Mouse (Mus musculus) mature B cell (primary cell): ENCODE data around the gene Tfe3.
"Not testable (repeated sequence)": the region's sequence is repeated elsewhere in the genome, so short reads cannot be mapped to it uniquely, and the experiment has no call there.

Source experiments
- in situ Hi-C: fragments of 300-500 bp; cut with MboI; formaldehyde crosslinking; loops from 2 replicates; pipeline ENCODE4 v1.14.3; 2019

Gene Tfe3

DNA sequence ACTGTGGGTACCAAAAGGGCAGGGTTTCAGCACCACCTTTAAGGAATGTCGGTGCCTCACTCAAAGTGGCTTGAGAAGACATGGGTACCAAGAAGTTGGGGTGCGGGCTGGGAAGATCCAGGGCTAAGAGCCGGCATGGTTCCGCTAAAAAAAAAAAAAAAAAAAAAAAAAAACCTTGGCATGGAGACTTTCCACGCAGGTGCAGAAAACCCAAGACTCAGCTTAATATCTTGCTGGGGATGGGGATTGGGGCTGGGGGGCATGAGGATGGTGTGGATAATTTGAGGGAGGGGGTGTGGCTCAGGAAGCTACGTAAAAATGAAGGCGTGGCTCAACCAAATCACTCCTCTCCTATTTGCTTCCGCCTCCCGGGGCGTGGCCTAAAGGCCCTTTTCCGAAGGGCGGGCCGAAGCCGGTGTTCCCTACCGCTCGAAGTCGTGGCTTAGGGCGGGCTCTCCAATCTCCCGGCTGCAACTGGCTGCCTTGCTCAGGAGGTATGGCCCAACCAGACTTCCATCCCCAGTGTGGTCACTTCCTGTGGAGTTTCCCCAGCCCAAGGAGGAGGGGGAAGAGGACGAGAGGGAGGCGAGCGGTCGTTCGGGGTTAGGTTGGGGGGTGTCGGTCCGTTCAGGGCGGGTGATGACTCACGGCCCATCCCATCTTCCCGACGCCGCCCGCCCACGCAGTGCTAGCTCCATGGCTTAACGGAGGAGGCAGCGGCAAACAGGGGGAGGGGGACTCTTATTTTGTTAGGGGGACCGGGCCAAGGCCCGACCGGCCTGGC lies at the start of gene Tfe3:
Gene Tfe3, plus strand, starts transcription at position 424 of the 784 bp plus-strand sequence.
- in situ Hi-C loops = no loop called here

DNA sequence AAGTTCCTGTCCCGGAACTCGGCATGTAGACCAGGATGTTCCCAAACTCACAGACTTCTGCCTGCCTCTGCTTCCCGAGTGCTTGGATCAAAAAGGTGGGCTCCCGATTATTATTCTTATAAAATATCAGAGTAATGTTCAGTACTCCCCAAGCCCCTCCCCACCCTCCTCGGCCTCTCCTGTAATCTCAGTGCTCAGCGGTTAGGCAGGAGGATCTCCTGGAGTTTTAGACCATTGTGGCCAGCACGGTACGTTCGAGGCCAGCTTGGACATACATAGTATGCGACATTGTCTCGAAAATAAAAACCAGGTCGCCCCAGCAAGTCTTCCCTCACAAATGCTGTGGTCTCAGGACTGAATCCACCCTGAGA lies 48.6 kb upstream of the Tfe3 start:
- in situ Hi-C loops = not testable (repeated sequence)

DNA sequence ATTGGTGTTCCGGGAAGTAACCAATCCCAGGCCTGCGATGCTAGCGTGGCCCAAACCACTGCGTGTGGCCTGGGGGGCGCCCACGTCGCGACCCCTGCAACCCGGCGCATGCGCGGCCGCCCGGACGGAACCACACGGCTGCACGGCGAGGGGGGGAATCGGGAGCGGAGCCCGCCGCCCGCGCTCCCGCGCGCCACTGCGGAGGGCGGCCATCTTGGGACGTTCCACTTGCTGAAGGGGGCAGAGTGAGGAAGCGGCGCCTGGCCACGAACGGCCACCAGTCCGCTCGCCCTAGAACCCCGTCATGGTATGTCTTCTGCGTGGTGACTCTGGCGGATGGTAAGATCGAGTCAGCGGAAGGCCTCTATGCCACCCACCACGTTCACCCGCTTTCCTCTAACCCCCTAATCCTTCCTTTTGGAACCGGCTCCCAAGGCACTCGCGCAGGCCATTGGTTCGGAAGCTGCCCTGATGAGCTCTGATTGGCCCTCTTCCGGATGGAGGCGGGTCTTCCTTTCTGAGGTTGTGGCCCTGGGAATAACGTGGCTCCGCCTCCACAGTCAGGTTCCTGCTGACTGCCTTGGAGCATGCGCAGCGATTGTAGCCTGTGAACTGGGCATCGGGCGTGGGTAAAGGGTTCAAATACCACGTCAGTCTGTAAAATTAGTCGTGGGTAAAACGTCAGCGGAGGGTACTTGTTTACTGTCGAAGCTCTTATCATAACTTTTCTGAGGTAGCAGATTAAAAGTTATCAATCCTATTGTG lies 48.0 kb upstream of the Tfe3 start, which contains the start of gene Wdr45:
Gene Wdr45, plus strand, starts transcription at position 199 of the 765 bp plus-strand sequence.
- in situ Hi-C loops = not testable (repeated sequence)

DNA sequence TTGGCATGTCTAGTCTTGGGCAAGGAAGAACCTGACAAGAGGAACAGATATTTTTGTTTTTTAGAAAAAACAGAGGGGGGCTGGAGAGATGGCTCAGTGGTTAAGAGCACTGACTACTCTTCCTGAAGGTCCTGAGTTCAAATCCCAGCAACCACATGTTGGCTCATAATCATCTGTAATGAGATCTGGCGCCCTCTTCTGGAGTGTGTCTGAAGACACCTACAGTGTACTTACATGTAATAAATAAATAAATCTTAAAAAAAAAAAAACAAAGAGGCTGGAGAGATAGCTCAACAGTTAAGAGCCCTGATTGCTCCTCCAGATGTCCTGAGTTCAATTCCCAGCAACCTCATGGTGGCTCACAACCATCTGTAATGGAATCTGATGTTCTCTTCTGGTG lies 46.3 kb upstream of the Tfe3 start:
- in situ Hi-C loops = not testable (repeated sequence)

DNA sequence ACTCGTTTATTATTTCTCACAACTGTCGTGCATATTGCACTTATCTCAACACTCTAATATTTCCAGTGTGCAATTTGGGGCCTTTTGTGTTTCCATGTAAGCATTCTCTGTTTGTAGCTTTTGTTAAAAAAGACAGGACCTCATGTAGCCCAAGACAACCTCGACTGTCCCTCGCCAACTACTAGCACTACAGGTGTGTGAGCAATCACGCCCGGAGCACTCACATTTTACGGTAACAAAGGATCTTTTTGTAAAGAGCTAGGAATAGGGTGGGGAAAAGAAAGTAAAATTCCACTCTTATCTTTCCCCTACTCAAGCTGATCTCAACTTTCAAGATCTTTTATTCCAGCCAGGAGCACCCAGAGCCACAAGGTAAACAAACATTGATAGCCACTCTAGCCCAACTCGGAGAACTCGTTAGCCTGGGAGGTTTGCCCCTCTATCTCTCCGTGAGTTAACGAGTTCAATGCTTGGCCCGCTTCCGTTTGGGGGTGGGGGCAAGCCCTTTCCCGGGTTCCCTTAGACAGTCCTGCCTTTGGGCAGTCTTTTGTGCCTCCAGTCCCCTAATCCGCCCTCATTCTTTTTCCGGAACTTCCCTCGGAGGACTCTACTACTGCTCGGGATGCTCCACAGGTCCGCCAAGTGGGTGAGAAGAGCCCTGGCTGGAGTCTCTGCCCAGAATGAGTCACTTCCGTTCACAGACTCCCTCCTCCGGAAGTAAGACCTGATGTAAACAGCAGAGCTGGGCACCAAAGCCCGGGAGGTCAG lies 40.7 kb upstream of the Tfe3 start, which contains the start of gene Gm45208:
Gene Gm45208, plus strand, starts transcription at position 732 of the 768 bp plus-strand sequence.
- in situ Hi-C loops = no loop called here

DNA sequence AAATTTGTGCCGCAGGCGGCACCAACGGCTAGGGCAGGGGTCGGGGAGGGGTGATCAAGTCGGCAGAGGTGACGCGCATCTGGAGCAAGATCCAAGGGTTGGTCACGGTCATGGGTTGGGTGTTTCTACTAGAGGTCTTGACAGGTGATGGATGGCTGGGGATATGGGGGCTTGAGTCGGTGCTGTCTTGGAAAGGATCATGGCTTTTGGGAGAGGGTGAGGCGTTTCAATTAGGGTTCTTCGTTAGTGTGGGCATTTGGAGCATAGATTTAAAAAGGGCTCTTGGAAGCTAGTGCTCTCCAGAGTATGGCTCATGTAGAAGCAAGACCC lies 40.1 kb upstream of the Tfe3 start:
- in situ Hi-C loops = no loop called here

DNA sequence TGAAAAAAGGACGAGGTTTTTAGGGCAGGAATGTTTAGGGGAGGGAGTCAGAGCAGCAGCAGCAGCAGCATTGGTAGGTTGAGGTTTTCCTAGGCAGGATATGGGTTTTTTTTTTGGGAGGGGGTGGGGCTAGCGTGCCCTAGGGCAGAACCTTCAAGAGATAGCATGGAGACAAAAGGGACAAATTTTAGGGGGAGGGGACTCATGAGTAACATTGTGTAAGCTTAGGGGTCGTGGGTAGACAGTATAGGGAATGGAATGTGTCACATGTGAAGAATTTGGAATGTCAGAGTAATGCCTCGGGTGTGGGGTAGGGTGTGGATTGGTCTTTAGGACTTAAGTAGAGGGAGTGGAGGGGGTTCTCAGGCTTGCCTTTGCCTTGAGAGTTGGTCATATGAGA lies 39.7 kb upstream of the Tfe3 start:
- in situ Hi-C loops = no loop called here

DNA sequence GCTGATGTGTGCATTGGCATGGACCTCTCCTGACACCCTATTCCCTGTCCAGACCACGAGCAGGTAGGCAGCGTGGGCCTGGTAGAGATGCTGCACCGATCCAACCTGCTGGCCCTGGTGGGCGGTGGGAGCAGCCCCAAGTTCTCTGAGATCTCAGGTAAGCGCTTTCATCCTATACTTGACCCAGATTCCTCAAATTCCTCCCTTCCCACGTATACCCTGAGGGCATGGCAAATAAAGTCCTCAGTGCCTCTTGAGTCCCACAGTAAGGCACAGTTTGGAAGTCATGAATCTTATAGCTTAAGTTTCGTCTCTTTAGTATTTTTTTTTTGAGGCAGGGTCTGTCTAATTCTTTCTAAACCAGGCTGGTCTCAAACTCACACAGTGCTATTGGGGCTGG lies 38.2 kb upstream of the Tfe3 start:
- in situ Hi-C loops = no loop called here

DNA sequence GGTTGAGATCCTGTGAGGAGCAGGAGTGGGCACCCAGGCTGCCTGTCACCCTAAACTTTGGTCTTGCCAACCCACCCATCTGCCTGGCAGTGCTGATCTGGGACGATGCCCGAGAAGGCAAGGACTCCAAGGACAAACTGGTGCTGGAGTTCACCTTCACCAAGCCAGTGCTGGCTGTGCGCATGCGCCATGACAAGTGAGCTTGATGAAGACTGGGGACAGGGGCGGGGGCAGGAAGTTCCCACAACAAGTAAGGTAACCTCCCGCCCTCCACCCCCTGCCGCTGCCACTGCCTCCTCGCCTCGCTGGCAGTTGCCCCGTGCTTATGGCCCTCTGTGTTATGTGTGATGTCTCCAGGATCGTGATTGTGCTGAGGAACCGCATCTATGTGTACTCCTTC lies 36.5 kb upstream of the Tfe3 start:
- in situ Hi-C loops = no loop called here

DNA sequence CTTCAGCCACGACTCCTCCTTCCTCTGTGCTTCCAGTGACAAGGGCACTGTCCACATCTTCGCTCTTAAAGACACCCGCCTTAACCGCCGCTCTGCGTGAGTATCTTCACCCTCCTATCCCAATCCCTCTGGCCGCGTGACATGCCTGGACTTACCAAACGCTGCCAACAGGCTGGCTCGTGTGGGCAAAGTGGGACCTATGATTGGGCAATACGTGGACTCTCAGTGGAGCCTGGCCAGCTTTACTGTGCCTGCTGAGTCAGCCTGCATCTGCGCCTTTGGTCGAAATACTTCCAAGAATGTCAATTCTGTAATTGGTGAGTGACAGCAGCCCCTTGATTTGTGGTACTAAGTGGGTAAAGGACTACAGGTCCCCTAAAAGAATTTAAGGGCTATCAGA lies 35.2 kb upstream of the Tfe3 start:
- in situ Hi-C loops = no loop called here

DNA sequence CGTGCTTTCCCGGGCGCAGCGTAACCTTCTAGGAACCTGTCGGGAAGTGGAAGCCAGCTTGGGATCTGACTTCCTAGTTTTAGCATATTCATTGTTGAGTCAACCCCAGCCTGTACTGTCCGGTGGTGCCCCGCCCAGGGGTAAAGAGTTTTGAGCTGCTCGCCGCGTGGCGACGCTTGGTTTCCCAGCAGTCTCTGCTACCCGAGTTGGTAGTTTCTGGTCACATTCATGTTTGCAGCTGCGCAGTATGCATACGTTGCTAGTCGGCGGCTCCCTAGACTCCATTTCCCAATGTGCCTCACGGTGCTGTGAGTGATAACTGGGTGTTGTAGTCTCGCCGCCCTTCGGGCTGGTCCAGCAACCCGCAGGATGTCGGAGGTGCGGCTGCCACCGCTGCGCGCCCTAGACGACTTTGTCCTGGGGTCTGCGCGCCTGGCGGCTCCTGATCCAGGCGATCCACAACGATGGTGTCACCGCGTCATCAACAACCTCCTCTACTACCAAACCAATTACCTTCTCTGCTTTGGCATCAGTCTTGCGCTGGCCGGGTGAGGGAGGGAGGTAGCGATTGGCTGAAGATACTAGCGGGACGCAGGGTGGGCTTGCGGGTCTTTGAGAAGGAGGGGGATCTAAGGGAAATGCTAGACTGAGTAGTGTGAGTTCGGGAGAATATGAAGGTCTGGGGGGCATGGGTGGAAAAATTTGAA lies 34.0 kb upstream of the Tfe3 start, which contains the start of gene Praf2:
Gene Praf2, plus strand, starts transcription at position 225 of the 707 bp plus-strand sequence.
- in situ Hi-C loops = no loop called here

DNA sequence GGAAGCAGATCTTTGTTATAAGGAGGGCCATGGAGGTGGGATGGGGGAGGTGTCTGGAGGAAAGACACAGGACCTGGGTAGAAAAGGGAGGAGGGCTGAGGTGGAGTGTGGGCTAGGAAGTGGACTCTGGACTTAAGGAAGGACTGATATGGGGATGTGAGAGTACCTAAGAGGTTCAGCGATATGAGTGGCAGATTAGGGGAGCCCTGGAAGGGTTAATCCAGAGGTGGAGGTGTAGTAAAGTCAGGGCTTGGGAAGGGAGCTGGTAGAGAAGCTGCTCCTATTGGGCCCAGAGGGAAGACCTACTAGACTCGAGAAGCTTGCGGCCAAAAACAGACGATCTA lies 33.5 kb upstream of the Tfe3 start:
- in situ Hi-C loops = no loop called here

DNA sequence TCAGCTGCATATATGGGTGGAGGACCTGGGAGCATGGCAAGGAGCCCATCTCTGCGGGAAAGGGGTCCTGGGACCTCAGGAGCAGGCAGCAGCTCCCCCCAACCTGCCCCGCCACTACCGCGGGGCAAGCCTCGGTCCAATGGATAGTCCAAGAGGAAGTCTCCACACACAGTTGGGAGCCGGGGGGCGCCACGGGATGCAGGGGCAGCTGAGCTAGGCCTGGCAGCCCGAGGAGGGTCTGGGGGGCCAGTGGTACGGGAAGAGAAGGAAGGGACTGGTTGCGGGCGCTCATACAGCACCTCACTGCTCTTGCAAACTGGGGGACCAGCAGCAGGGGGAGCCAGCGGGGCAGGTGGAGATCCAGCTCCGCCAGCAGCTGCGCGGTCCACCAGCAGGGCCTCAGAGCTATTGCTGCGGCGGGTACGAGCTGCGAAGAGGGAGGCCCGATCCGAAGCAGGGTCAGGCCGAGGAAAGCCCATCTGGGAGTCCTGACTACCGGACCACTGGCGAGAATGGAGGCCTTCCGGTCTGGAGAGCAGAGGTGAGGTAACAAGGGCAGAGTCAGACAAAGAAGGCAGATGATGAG lies 28.7 kb upstream of the Tfe3 start:
- in situ Hi-C loops = no loop called here

DNA sequence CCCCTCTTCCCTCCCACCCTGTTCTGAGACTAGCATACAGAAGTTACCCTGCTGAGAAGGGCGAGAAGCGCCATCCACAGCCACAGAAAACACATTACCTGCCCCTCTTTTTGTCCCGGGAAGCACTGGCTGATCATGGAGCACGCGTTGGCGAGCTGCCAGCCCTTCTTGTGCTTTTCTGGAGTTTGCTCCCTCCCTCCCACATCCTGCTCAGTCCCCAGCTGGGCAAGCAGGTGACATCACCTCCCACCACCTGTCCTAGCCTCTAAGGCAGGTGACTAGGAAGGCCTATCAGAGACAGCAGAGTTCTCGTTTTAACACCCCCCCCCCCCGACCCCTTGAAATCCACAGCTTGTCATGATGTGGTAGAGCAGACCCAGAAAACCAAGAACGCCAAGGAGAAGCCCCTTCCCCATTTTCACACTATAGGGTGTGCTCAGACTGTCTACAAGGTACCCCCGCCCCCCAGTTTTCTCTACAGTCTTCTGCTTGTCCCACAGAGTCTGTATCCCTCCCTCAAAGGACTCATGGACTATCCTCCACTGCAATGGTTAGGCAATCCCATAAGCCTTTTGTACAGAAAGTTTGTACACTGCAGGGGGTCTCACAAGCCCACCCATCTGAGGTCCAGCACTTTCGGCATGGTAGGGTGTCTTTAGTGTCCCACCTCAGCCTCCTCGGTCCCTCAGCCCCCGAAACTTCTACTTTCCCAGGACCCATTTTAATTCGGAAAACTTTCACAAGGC lies 22.9 kb upstream of the Tfe3 start:
- in situ Hi-C loops = no loop called here

DNA sequence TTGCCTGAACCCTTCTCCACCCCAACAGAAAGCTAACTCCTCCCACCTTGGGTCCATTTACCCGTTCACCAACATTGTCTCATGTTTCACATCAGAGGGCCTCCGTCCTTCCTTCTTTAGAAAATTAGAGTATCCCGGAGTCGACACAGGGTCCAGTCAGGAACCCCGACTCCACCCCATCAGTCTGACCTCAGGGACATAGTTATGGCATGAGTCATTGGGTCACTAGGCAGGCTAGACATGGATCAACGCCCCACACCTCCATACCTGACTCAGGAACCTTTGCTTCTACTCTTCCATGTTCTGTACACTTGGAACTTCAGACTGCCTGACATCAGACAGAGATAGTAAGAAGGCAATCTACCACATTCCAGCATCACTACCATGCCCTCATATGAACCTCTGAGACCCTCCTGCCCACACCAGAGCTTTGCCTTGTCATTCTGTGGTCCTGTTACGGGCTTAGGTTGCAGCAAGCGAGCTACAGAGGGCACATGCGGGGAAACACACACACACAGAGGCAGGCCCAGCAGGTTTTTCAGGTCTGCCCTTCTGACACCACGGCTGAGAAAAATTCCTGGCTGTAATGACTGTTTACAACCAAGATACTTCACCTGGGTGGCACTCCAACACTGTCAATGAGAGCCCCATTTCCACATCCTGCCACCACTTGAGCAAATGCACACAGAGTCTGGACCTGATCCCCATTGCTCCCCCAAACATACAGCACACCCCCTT lies 22.1 kb upstream of the Tfe3 start:
- in situ Hi-C loops = no loop called here

DNA sequence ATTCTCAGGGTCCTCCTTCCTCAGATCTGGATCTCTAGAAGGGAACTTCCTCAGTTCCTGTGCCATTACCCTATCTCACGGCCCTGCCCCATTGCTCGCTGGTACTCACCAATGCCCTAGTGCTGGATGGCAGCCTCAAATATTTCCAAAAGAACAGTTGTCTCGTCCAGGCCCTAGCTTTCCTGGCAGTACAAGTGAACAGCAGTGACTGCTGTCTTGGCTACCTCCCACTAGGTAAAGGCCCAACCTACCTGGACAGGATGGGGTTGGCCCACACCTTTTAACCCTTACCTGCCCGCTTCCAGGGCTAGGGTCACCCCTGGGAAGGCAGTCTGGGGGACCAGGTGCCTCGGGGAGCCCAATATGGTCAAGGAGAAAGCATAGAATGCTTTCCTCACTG lies 21.3 kb upstream of the Tfe3 start:
- in situ Hi-C loops = no loop called here

DNA sequence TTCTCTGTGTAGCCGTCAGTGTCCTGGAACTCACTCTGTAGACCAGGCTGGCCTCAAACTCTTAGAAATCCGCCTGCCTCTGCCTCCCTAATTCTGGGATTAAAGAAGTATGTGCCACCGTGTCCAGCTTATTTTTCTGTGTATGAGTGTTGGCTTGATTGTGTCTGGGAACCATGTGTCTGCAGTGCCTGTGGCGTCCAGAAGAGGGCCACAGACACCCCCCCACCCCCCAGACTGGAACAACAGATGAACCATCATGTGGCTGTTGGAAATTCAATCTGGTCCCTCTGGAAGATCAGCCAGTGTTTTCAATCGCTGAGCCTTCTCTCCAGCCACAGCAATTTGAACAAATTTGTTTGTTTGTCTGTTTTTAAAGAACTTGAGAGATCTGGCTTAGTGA lies 18.9 kb upstream of the Tfe3 start:
- in situ Hi-C loops = no loop called here

DNA sequence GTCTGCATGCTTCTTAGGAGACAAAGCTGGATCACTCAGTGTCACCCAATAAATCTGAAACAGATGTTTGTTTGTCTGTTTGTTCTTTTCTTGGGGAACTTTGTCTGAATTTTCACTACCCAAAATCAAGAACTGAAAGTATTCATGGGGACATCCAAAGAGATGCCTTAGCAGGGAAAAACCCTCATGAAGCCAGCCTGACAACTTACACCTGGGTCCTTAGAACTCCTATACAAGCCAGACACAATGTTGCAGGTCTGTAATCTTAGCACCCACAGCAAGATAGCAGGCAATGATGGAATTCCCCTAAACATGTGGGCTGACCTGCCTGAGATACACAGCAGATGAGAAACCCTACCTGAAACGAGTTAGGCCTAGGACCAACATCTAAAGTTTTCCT lies 17.4 kb upstream of the Tfe3 start:
- in situ Hi-C loops = no loop called here

DNA sequence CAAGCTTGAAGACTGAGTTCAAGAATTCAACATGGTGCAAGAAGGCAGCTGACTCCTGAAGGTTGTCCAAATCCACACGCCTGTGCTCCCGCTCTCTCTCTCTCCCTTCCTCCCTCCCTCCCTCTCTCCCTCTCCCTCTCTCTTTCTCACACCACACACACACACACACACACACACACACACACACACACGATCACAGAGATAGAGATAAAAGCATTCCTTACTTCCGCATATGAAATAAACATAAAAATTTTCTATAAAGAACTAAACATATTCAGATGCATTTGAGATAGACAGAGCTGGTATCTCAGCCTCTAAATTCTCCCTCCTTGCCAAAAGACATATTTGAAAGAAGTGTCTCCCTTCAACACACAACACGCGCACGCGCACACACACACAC lies 16.9 kb upstream of the Tfe3 start:
- in situ Hi-C loops = no loop called here

DNA sequence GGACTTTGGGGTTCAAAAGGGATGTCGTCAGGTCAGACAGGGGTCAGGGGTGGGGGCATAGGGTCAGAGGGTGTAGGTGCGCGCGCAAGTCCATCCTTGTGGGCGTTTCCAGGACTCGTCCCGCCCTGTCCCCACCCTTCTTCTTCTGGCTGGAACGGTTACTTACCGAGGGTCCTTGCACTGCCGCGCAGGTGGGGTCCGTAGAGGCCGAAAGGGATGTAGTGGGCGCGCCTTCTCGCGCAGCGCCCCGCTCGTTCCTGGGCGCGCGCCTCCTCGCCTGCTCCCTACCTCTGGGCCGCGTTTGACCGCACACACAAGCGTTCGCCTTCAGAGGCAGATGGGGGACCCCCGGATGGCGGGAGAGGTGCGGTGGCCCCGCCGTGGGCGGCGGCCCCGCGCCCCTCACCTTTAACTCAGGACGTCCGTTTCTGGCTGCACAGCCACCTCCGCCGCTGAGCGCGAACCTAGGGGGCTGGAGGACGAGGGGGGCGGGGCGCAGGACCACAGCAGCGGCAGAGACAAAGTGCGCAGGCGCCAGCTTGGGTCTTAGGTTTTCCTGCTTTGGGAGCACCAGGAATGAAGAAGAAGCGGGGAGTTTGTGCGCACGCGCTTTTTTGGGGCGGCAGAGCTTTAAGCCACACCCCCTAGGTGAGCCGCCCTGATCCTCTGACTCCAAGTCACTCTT lies 11.8 kb upstream of the Tfe3 start, which contains the start of gene Ccdc120:
Gene Ccdc120, minus strand, starts transcription at position 474 of the 685 bp plus-strand sequence.
- in situ Hi-C loops = no loop called here
